Mouse (Mus musculus): ENCODE results near the gene Tsc22d4.

GRCm38 (mm10) chr5:137746282-137746850, 836 bp downstream of the Tsc22d4 start:
- TF ChIP-seq POLR2A (IDR thresholded peaks at IDR 0.05; ENCODE audit: borderline replicate concordance, insufficient read depth, low read length) = no peak
- TF ChIP-seq CTCF (IDR thresholded peaks at IDR 0.05; ENCODE audit: borderline replicate concordance, insufficient read depth, low read depth, low read length) = no peak

Measured in cerebellum, adult 2 months (tissue).